Mouse (Mus musculus) midbrain, embryonic 11.5 days (tissue): ENCODE measurements around the gene Pccb. TPM values are rescaled to one million over a fixed set of nuclear protein-coding genes. Genes with fewer than 3 reads are reported as not detected.

ENCODE experiments used
- ATAC-seq: fragments of 200-750 bp; cut with Nextera tagmentation; 2 replicates; pipeline ENCODE4 v1.8.0; 2017; ENCODE audit warnings: moderate TSS enrichment, moderate library complexity; ENCODE audit not compliant: low FRiP score
- DNase-seq: peaks from one replicate; pipeline ENCODE4 v3.0.0; 2015; ENCODE audit warnings: low spot score; ENCODE audit errors: missing footprints
- H3K27ac ChIP-seq: fragments of 300-500 bp; sonication (generic); 2 replicates; pipeline ENCODE4 v1.5.1; 2014; ENCODE audit warnings: low read depth, low read length
- H3K27me3 ChIP-seq: fragments of 300-500 bp; sonication (generic); 2 replicates; pipeline ENCODE4 v1.6.1; 2014; ENCODE audit warnings: mild to moderate bottlenecking, low read length, moderate library complexity, mixed read lengths; ENCODE audit not compliant: control insufficient read depth, insufficient read depth
- H3K36me3 ChIP-seq: fragments of 300-500 bp; sonication (generic); 2 replicates; pipeline ENCODE4 v1.6.1; 2014; ENCODE audit warnings: mild to moderate bottlenecking, low read length, moderate library complexity, mixed read lengths; ENCODE audit not compliant: control insufficient read depth, insufficient read depth
- H3K4me1 ChIP-seq: fragments of 300-500 bp; sonication (generic); 2 replicates; pipeline ENCODE4 v1.6.1; 2014; ENCODE audit warnings: low read length; ENCODE audit not compliant: control insufficient read depth, insufficient read depth
- H3K4me2 ChIP-seq: fragments of 300-500 bp; sonication (generic); 2 replicates; pipeline ENCODE4 v1.6.1; 2014; ENCODE audit warnings: mild to moderate bottlenecking, moderate library complexity
- H3K4me3 ChIP-seq: fragments of 300-500 bp; sonication (generic); 2 replicates; pipeline ENCODE4 v1.5.1; 2014; ENCODE audit warnings: low read depth, low read length
- H3K9ac ChIP-seq: fragments of 300-500 bp; sonication (generic); 2 replicates; pipeline ENCODE4 v1.6.1; 2014; ENCODE audit warnings: low read length
- H3K9me3 ChIP-seq: fragments of 300-500 bp; sonication (generic); 2 replicates; pipeline ENCODE4 v1.6.1; 2016; ENCODE audit warnings: low read length; ENCODE audit not compliant: control insufficient read depth
- WGBS: fragments of 180-500 bp; shearing (Covaris S2); extraction: QIAGEN DNeasy Blood & Tissue Kit; methylation state at CpG from one replicate; pipeline ENCODE4 v1.1.7; 2014; 5-methylcytosine and 5-hydroxymethylcytosine counted together
- polyA plus RNA-seq: library from polyadenylated mRNA; unstranded; fragments of >200 nt; fragmentation: Nextera tagmentation; extraction: Ambion mirVana; gene quantifications from 2 replicates; pipeline ENCODE4 v1.2.1, GENCODE M21; 2014

Pccb gene
- polyA plus RNA-seq, 1 experiment from 2014 or later: 15.9 TPM

DNA sequence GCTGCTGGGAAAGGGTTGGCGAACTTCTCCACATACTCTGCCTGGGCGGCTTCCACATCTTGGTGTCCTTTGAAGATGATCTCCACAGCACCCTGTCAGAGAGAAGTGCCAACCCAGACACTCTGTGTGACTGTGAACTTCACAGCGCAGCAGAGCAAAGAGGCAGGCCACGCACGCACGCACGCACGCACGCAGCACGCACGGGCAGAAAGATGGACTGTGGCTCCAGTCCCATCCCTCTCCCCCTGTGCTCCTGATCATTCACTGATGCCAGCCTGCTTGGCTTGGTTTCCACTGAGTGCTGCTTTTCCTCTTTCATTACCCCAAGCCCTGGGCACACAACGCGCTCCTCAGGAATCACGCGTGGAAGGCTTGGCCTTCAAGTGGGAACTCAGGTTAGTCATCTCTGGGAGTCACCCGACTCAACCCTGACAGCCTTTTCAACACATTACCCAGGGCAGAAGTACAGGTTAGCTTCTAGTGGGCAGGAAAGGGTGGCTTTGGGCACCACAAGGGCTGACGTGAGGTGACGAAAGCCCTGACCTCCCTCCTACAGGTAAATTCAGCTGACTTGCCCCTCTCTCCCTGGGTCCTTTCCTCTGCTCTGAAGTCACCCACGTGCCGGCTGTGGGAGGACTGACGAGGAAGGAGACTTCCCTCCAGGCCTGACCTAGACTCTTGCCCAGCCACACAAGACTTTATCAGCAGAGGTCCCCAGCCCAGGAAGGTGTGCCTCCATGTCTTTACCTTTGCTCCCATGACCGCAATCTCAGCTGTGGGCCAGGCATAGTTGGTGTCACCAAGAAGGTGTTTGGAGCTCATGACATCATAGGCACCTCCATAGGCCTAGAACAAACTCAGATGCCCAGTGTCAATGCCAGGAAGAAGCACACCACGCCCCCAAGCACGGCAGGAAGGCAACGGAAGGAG, 50.1 kb downstream of the Pccb start:
- peaks cover 6% of the 10 kb centered on the region for H3K36me3 ChIP-seq
- ATAC-seq: no peak
- no peaks in the 10 kb centered on the region for H3K27me3 ChIP-seq
- peak; percentile 23 for DNase-seq
- no peak overlapping the region for H3K4me2 ChIP-seq
- H3K4me1 ChIP-seq: no peaks in the 10 kb centered on the region
- no peak overlapping the region for H3K9ac ChIP-seq
- no peak overlapping the region for H3K27ac ChIP-seq
- no peak overlapping the region for H3K4me3 ChIP-seq
- H3K9me3 ChIP-seq: no peaks in the 10 kb centered on the region; the same call in 1 of the 2 replicates
- WGBS: 94% methylated on average over 25 of the region's 25 CpGs

DNA sequence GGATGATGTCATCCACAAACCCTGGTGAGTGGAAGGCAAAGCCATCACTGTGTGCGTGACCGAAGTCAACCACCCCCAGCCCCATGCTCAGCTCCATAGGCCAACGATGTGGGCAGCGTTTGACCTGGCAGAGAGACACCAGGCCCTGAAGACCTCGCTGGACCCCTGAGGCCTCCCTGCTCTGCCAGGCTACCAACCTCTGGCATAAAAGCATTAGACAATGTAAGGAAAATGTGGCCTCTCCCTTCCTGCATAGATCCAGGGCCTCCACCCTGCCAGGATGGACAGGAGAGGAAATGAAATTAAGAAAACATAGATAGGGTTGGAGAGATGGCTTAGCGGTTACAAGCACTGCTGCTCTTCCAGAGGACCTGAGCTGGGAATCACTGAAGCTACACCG, 51.9 kb downstream of the Pccb start:
- Histone ChIP-seq H3K27ac (no peak overlapping the region), H3K9me3 (no peaks in the 10 kb centered on the region), H3K27me3 (no peaks in the 10 kb centered on the region), H3K4me1 (no peaks in the 10 kb centered on the region), H3K4me2 (no peak overlapping the region), H3K9ac (no peak overlapping the region), H3K4me3 (no peak overlapping the region), H3K36me3 (peaks cover 4% of the 10 kb centered on the region; the same call in 1 of the 2 replicates)
- DNase-seq (no peak), ATAC-seq (no peak)
- WGBS: 93% methylated on average over 7 of the region's 7 CpGs

DNA sequence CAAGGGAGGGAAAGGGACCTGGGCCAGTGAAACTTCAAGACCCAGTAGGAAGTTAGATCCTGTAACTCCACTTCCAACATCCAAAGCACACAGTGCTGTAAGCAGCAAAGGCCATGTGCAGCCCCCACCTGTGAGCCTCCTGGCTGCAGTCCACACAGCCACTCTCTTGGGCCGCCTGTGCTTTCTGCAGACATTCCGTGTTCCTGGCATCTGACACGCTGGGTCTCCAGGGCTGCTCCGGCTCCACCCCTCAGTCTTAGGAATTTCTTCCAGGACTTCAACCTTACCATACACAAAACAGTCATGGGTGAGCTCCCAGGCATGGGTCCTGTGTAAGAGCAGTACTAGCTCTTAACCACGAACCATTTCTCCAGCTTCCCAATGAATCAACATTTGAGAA, 55.4 kb downstream of the Pccb start:
- H3K27me3 ChIP-seq: no peaks in the 10 kb centered on the region
- H3K9ac ChIP-seq: no peak overlapping the region
- no peaks in the 10 kb centered on the region for H3K9me3 ChIP-seq
- 86% methylated on average over 5 of the region's 5 CpGs for WGBS
- no peak overlapping the region for H3K27ac ChIP-seq
- no peak overlapping the region for H3K4me3 ChIP-seq
- DNase-seq (no peak), ATAC-seq (no peak)
- no peaks in the 10 kb centered on the region for H3K36me3 ChIP-seq
- no peaks in the 10 kb centered on the region for H3K4me1 ChIP-seq
- no peak overlapping the region for H3K4me2 ChIP-seq

DNA sequence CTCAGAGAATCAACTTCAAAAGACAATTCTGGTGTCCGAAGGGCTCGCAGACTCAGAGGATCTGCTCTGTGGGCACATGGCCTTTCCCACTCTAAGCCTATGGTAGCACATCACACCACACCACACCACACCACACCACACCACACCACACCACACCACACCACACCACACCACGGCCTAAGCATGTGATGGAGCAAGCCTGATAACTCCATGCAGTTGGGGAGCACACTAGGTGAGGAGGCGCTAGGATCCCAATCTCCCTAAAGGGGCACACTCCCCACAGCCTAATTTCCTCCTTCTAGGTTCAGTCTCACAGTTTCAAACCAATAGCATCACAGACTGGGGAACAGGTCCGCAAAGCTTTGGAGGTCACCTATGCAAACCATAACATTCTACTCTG, 56.0 kb downstream of the Pccb start:
- Histone ChIP-seq H3K27me3 (no peaks in the 10 kb centered on the region), H3K27ac (no peak overlapping the region), H3K4me1 (no peaks in the 10 kb centered on the region), H3K9me3 (no peaks in the 10 kb centered on the region), H3K9ac (no peak overlapping the region), H3K4me3 (no peak overlapping the region), H3K4me2 (no peak overlapping the region), H3K36me3 (no peaks in the 10 kb centered on the region)
- DNase-seq (no peak), ATAC-seq (no peak)
- WGBS: 93% methylated on average over 5 of the region's 5 CpGs

DNA sequence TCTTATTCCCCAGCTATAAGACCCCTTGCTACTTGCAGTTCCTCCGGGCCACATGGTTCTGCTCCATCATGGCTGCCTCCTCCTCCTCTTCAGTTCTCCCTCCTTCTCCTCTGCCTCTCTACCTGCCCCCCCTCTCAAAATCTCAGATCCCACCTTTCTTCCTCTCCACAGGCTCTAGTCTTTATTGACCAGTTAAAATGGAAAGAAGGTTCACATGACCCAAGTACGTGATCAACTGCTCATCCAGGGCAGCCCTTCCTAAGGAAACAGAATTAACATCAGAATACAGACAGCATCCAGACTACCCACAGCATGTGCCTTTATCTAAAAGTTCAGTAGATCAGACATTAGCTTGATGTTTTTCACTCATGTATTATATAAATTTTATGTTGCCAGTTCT, 65.2 kb downstream of the Pccb start:
- no peak overlapping the region for H3K4me2 ChIP-seq
- ATAC-seq (no peak), DNase-seq (no peak)
- no peak overlapping the region for H3K4me3 ChIP-seq
- H3K9me3 ChIP-seq: no peaks in the 10 kb centered on the region
- no peaks in the 10 kb centered on the region; the same call in 1 of the 2 replicates for H3K27me3 ChIP-seq
- no peak overlapping the region for H3K27ac ChIP-seq
- H3K9ac ChIP-seq: no peak overlapping the region
- no peaks in the 10 kb centered on the region for H3K36me3 ChIP-seq
- 87% methylated on average over 2 of the region's 2 CpGs for WGBS
- no peaks in the 10 kb centered on the region for H3K4me1 ChIP-seq

DNA sequence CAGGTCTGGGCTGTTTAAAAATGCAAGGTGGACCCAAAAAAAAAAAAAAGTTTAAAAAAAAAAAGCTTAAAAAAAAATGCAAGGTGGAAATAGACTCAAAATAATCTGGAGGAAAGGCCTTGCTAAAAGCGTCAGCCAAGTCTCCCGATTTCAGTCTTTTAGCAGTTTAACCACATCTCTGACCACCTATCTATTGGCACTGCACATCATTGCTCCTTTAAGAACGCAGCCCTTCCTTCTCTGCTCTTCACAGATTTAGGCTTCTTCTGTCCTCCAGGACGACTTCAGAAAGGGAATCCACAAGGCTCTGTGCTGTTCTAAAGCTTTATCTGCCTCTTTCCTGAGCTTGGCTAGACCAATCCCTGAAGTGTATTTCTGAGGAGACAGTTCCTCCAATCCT, 70.6 kb downstream of the Pccb start:
- WGBS: 72% methylated on average over 4 of the region's 4 CpGs
- no peak for ATAC-seq

DNA sequence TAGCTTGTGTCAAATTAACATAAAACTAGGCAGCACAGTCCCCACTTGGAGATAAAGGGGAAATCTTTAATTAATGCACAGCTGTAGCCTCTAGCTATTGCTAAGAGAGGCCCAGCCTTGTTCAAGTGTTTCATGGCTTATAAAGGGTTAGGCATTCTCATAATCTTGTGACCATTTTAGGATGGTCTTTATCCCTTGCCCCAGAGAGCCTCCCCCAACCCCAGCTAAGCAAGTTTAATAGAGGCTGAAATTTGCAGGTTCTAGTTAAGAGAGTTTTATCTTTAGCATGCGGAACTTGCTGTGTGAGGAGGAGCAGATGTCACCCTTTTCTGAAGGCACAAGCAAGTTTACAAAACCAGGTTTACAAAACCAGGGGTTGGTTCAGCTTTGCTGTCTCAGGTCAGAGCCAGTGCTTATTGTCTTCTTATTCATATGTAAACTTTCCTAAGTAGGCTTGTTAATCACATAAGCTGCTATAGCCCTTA, 71.2 kb downstream of the Pccb start:
- WGBS: 29% methylated on average over 1 of the region's 1 CpGs
- peaks cover 2% of the 10 kb centered on the region; the same call in 1 of the 2 replicates for H3K36me3 ChIP-seq
- ATAC-seq: peak; percentile 86

More for the DNA sequence above, 70.6 kb downstream of the Pccb start:
- Histone ChIP-seq H3K27me3 (no peaks in the 10 kb centered on the region; the same call in 1 of the 2 replicates), H3K4me3 (no peak overlapping the region), H3K9me3 (no peaks in the 10 kb centered on the region), H3K9ac (no peak overlapping the region), H3K4me2 (no peak overlapping the region), H3K27ac (no peak overlapping the region), H3K4me1 (peaks cover 12% of the 10 kb centered on the region), H3K36me3 (peaks cover 2% of the 10 kb centered on the region; the same call in 1 of the 2 replicates)
- DNase-seq: no peak

DNA sequence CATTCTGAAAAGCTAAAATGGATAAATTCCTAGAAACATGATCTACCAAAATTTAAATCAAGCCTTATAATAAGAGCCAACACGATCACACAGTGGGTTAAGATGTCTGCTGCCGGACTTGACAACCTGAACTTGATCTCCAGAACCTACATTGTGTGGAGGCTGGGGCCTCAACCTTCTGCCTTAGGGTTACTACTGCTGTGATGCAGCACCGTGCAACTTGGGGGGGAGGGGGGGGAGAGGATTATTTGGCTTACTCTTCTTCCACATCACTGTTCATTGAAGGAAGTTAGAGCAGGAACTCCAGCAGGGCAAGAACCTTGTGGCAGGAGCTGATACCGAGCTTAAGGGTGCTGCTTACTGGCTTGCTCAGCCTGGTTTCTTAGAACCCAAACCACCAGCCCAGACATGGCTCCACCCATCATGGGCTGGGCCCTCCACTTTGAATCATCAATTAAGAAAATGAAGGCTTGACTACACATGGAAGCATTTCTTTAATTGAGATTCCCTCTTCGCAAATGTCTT, 71.7 kb downstream of the Pccb start:
- H3K27me3 ChIP-seq: no peaks in the 10 kb centered on the region; the same call in 1 of the 2 replicates
- no peak overlapping the region for H3K4me2 ChIP-seq
- peak; percentile 74 for ATAC-seq
- H3K27ac ChIP-seq: peak overlapping the region; percentile 14; the same call in 1 of the 2 replicates
- H3K36me3 ChIP-seq: peaks cover 2% of the 10 kb centered on the region; the same call in 1 of the 2 replicates
- DNase-seq: peak; percentile 86
- H3K9ac ChIP-seq: no peak overlapping the region
- peaks cover 12% of the 10 kb centered on the region for H3K4me1 ChIP-seq
- 58% methylated on average over 5 of the region's 5 CpGs for WGBS
- no peaks in the 10 kb centered on the region for H3K9me3 ChIP-seq
- H3K4me3 ChIP-seq: no peak overlapping the region

More for the DNA sequence above, 71.2 kb downstream of the Pccb start:
- no peak overlapping the region for H3K4me2 ChIP-seq
- peak overlapping the region; percentile 14; the same call in 1 of the 2 replicates for H3K27ac ChIP-seq
- peaks cover 12% of the 10 kb centered on the region for H3K4me1 ChIP-seq
- no peak overlapping the region for H3K9ac ChIP-seq
- H3K9me3 ChIP-seq: no peaks in the 10 kb centered on the region
- H3K4me3 ChIP-seq: no peak overlapping the region
- no peaks in the 10 kb centered on the region; the same call in 1 of the 2 replicates for H3K27me3 ChIP-seq
- DNase-seq: peak; percentile 88

DNA sequence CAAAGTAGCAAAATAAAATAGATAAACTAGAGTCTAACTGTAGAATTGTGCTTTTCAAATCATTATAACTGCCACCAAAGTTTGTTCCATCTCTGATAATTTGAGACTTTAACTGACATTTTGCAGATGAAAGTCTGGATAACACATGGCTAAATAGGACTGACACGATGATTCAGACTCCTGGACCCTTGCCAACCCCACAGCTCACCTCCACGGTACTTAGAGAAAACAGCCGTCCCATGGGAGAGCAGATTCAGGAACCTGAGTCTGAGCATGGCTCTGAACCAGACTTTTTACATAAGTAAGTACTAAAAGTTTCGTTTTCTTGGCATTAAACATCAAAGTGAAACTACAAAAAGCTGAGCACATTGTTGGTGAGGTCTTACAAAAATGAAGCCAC, 83.2 kb downstream of the Pccb start:
- Histone ChIP-seq H3K27ac (no peak overlapping the region), H3K36me3 (peaks cover 2% of the 10 kb centered on the region), H3K9ac (no peak overlapping the region), H3K9me3 (no peaks in the 10 kb centered on the region), H3K4me2 (no peak overlapping the region), H3K27me3 (no peaks in the 10 kb centered on the region), H3K4me3 (no peak overlapping the region), H3K4me1 (no peaks in the 10 kb centered on the region)
- WGBS: 88% methylated on average over 4 of the region's 4 CpGs
- no peak for DNase-seq
- no peak for ATAC-seq
